Mouse (Mus musculus) midbrain, embryonic 16.5 days (tissue): ENCODE measurements around the gene Id2. TPM values are rescaled to one million over a fixed set of nuclear protein-coding genes. Genes with fewer than 3 reads are reported as not detected.

ENCODE experiments used
- ATAC-seq: fragments of 200-750 bp; cut with Nextera tagmentation; 2 replicates; pipeline ENCODE4 v1.8.0; 2017; ENCODE audit warnings: moderate TSS enrichment
- H3K27ac ChIP-seq: fragments of 300-500 bp; sonication (generic); 2 replicates; pipeline ENCODE4 v1.5.1; 2014; ENCODE audit warnings: mild to moderate bottlenecking, low read length, mixed read lengths
- H3K27me3 ChIP-seq: fragments of 300-500 bp; sonication (generic); 2 replicates; pipeline ENCODE4 v1.6.1; 2014; ENCODE audit warnings: low read depth, low read length, mixed read lengths; ENCODE audit not compliant: control insufficient read depth, insufficient read depth
- H3K36me3 ChIP-seq: fragments of 300-500 bp; sonication (generic); 2 replicates; pipeline ENCODE4 v1.6.1; 2014; ENCODE audit warnings: mild to moderate bottlenecking, low read length, moderate library complexity, mixed read lengths; ENCODE audit not compliant: control insufficient read depth, insufficient read depth
- H3K4me1 ChIP-seq: fragments of 300-500 bp; sonication (generic); 2 replicates; pipeline ENCODE4 v1.6.1; 2014; ENCODE audit warnings: mild to moderate bottlenecking, low read length, mixed read lengths; ENCODE audit not compliant: control insufficient read depth, insufficient read depth
- H3K4me2 ChIP-seq: fragments of 300-500 bp; sonication (generic); 2 replicates; pipeline ENCODE4 v1.6.1; 2014; ENCODE audit warnings: mild to moderate bottlenecking, low read length, mixed read lengths
- H3K4me3 ChIP-seq: fragments of 300-500 bp; sonication (generic); 2 replicates; pipeline ENCODE4 v1.5.1; 2014; ENCODE audit warnings: low read depth, mild to moderate bottlenecking, low read length, moderate library complexity, mixed read lengths
- H3K9ac ChIP-seq: fragments of 300-500 bp; sonication (generic); 2 replicates; pipeline ENCODE4 v1.6.1; 2014; ENCODE audit warnings: low read depth, low read length, mixed read lengths
- H3K9me3 ChIP-seq: fragments of 300-500 bp; sonication (generic); replicated peaks from 2 replicates; pipeline ENCODE4 v1.6.1; 2014; ENCODE audit warnings: mild to moderate bottlenecking, low read length, mixed read lengths; ENCODE audit not compliant: control insufficient read depth, poor library complexity, severe bottlenecking
- WGBS: fragments of 180-500 bp; shearing (Covaris S2); extraction: QIAGEN DNeasy Blood & Tissue Kit; methylation state at CpG from one replicate; pipeline ENCODE4 v1.1.7; 2014; 5-methylcytosine and 5-hydroxymethylcytosine counted together
- polyA plus RNA-seq: library from polyadenylated mRNA; unstranded; fragments of >200 nt; fragmentation: Nextera tagmentation; extraction: Ambion mirVana; gene quantifications from 2 replicates; pipeline ENCODE4 v1.2.1, GENCODE M21; 2015

Id2 gene
- polyA plus RNA-seq, 1 experiment from 2014 or later = 176 TPM

- no peak overlapping the region for H3K4me2 ChIP-seq
Observed at GRCm38 (mm10) chr12:25127629-25128028, 30.7 kb upstream of the Id2 start.

GRCm38 (mm10) chr12:25126228-25126627 lies 29.3 kb upstream of the Id2 start:
- no peak for ATAC-seq
- no peaks in the 10 kb centered on the region for H3K36me3 ChIP-seq
- no peak overlapping the region for H3K27ac ChIP-seq
- no peak overlapping the region for H3K4me2 ChIP-seq
- H3K27me3 ChIP-seq = peaks cover 5% of the 10 kb centered on the region; the same call in 1 of the 2 replicates
- H3K4me1 ChIP-seq = peaks cover 3% of the 10 kb centered on the region; the same call in 1 of the 2 replicates
- H3K9ac ChIP-seq = no peak overlapping the region
- WGBS = 34% methylated on average over 5 of the region's 5 CpGs
- H3K4me3 ChIP-seq = no peak overlapping the region
- no peaks in the 10 kb centered on the region for H3K9me3 ChIP-seq

More at GRCm38 (mm10) chr12:25127629-25128028, 30.7 kb upstream of the Id2 start:
- Histone ChIP-seq H3K27me3 (peaks cover 5% of the 10 kb centered on the region; the same call in 1 of the 2 replicates), H3K27ac (no peak overlapping the region), H3K9me3 (no peaks in the 10 kb centered on the region), H3K4me1 (peaks cover 3% of the 10 kb centered on the region; the same call in 1 of the 2 replicates), H3K4me3 (no peak overlapping the region), H3K9ac (no peak overlapping the region), H3K36me3 (no peaks in the 10 kb centered on the region)
- WGBS = 62% methylated on average over 4 of the region's 4 CpGs
- no peak for ATAC-seq

- Histone ChIP-seq H3K27me3 (peaks cover 5% of the 10 kb centered on the region; the same call in 1 of the 2 replicates), H3K4me1 (peaks cover 3% of the 10 kb centered on the region; the same call in 1 of the 2 replicates), H3K36me3 (no peaks in the 10 kb centered on the region), H3K9me3 (no peaks in the 10 kb centered on the region), H3K4me3 (no peak overlapping the region), H3K27ac (no peak overlapping the region), H3K9ac (no peak overlapping the region), H3K4me2 (no peak overlapping the region)
- 17% methylated on average over 16 of the region's 16 CpGs for WGBS
- ATAC-seq = peak; percentile 18; the same call in 1 of the 2 replicates
Observed at GRCm38 (mm10) chr12:25125239-25125776, 28.4 kb upstream of the Id2 start.

GRCm38 (mm10) chr12:25124431-25125238 lies 27.7 kb upstream of the Id2 start:
- Histone ChIP-seq H3K27ac (no peak overlapping the region), H3K9me3 (no peaks in the 10 kb centered on the region), H3K9ac (no peak overlapping the region), H3K27me3 (peaks cover 5% of the 10 kb centered on the region; the same call in 1 of the 2 replicates), H3K4me2 (no peak overlapping the region), H3K4me3 (no peak overlapping the region), H3K4me1 (peaks cover 3% of the 10 kb centered on the region; the same call in 1 of the 2 replicates), H3K36me3 (no peaks in the 10 kb centered on the region)
- peak; percentile 84 for ATAC-seq
- 15% methylated on average over 19 of the region's 19 CpGs for WGBS

- 85% methylated on average over 4 of the region's 4 CpGs for WGBS
- Histone ChIP-seq H3K9ac (no peak overlapping the region), H3K27me3 (no peaks in the 10 kb centered on the region), H3K4me3 (no peak overlapping the region), H3K4me2 (no peak overlapping the region), H3K9me3 (no peaks in the 10 kb centered on the region), H3K27ac (no peak overlapping the region), H3K4me1 (peaks cover 3% of the 10 kb centered on the region; the same call in 1 of the 2 replicates), H3K36me3 (no peaks in the 10 kb centered on the region)
- no peak for ATAC-seq
Observed at GRCm38 (mm10) chr12:25120753-25121152, 23.8 kb upstream of the Id2 start.

- 0 out of 2 replicates have a peak overlapping the region, but pooled peaks have one; percentile 4 for H3K9ac ChIP-seq
- H3K27ac ChIP-seq = no peak overlapping the region
- 33% methylated on average over 15 of the region's 15 CpGs for WGBS
- no peaks in the 10 kb centered on the region for H3K27me3 ChIP-seq
- H3K4me2 ChIP-seq = no peak overlapping the region
- H3K4me3 ChIP-seq = no peak overlapping the region
- no peaks in the 10 kb centered on the region for H3K4me1 ChIP-seq
- H3K9me3 ChIP-seq = no peaks in the 10 kb centered on the region
- no peaks in the 10 kb centered on the region for H3K36me3 ChIP-seq
- ATAC-seq = no peak
Observed at GRCm38 (mm10) chr12:25119278-25119677, 22.3 kb upstream of the Id2 start.

GRCm38 (mm10) chr12:25117856-25118511 lies 21.0 kb upstream of the Id2 start:
- ATAC-seq = no peak
- Histone ChIP-seq H3K9me3 (no peaks in the 10 kb centered on the region), H3K4me1 (no peaks in the 10 kb centered on the region), H3K27ac (no peak overlapping the region), H3K27me3 (no peaks in the 10 kb centered on the region), H3K9ac (no peak overlapping the region), H3K36me3 (no peaks in the 10 kb centered on the region), H3K4me2 (no peak overlapping the region), H3K4me3 (no peak overlapping the region)
- WGBS = 89% methylated on average over 4 of the region's 4 CpGs

- no peak overlapping the region for H3K4me3 ChIP-seq
- H3K4me2 ChIP-seq = no peak overlapping the region
- no peaks in the 10 kb centered on the region for H3K9me3 ChIP-seq
- no peaks in the 10 kb centered on the region for H3K27me3 ChIP-seq
- H3K9ac ChIP-seq = no peak overlapping the region
- ATAC-seq = no peak
- H3K36me3 ChIP-seq = no peaks in the 10 kb centered on the region
- WGBS = 83% methylated on average over 2 of the region's 2 CpGs
- H3K4me1 ChIP-seq = no peaks in the 10 kb centered on the region
- no peak overlapping the region for H3K27ac ChIP-seq
Observed at GRCm38 (mm10) chr12:25116126-25116525, 19.2 kb upstream of the Id2 start.
